Mouse (Mus musculus) kidney, embryonic 14.5 days (tissue): ENCODE results near the gene Arhgef39. TPM values are rescaled to one million over a fixed set of nuclear protein-coding genes. Genes with fewer than 3 reads are reported as not detected.

Source experiments
- ATAC-seq: fragments of 200-750 bp; cut with Nextera tagmentation; 2 replicates; pipeline ENCODE4 v1.8.0; 2017; ENCODE audit warnings: moderate number of reproducible peaks, mild to moderate bottlenecking, moderate TSS enrichment, moderate library complexity; ENCODE audit not compliant: low FRiP score, low TSS enrichment
- H3K27ac ChIP-seq: fragments of 300-500 bp; sonication (generic); 2 replicates; pipeline ENCODE4 v1.5.1; 2014; ENCODE audit warnings: low read depth, mild to moderate bottlenecking, low read length, moderate library complexity, mixed read lengths
- H3K27me3 ChIP-seq: fragments of 300-500 bp; sonication (generic); 2 replicates; pipeline ENCODE4 v1.6.1; 2014; ENCODE audit warnings: mild to moderate bottlenecking, low read length; ENCODE audit not compliant: control insufficient read depth, insufficient read depth
- H3K36me3 ChIP-seq: fragments of 300-500 bp; sonication (generic); 2 replicates; pipeline ENCODE4 v1.6.1; 2014; ENCODE audit warnings: low read length, mixed read lengths; ENCODE audit not compliant: control insufficient read depth, insufficient read depth
- H3K4me1 ChIP-seq: fragments of 300-500 bp; sonication (generic); 2 replicates; pipeline ENCODE4 v1.6.1; 2014; ENCODE audit warnings: low read length, mixed read lengths; ENCODE audit not compliant: control insufficient read depth, insufficient read depth
- H3K4me2 ChIP-seq: fragments of 300-500 bp; sonication (generic); replicated peaks from 2 replicates; pipeline ENCODE4 v1.6.1; 2014; ENCODE audit warnings: low read depth, mild to moderate bottlenecking, low read length
- H3K4me3 ChIP-seq: fragments of 300-500 bp; sonication (generic); 2 replicates; pipeline ENCODE4 v1.5.1; 2014; ENCODE audit warnings: mild to moderate bottlenecking, low read length
- H3K9ac ChIP-seq: fragments of 300-500 bp; sonication (generic); 2 replicates; pipeline ENCODE4 v1.6.1; 2014; ENCODE audit warnings: low read depth, mild to moderate bottlenecking, low read length, moderate library complexity
- H3K9me3 ChIP-seq: fragments of 300-500 bp; sonication (generic); 2 replicates; pipeline ENCODE4 v1.6.1; 2016; ENCODE audit warnings: low read length; ENCODE audit not compliant: control insufficient read depth
- WGBS: fragments of 180-500 bp; shearing (Covaris S2); extraction: QIAGEN DNeasy Blood & Tissue Kit; methylation state at CpG from one replicate; pipeline ENCODE4 v1.1.7; 2014; 5-methylcytosine and 5-hydroxymethylcytosine counted together
- polyA plus RNA-seq: library from polyadenylated mRNA; unstranded; fragments of >200 nt; fragmentation: Nextera tagmentation; extraction: Ambion mirVana; gene quantifications from 2 replicates; pipeline ENCODE4 v1.2.1, GENCODE M21; 2014

Gene Arhgef39
- polyA plus RNA-seq, 1 experiment from 2014 or later, result 38.2 TPM

- no peak overlapping the region for H3K4me2 ChIP-seq
- H3K4me3 ChIP-seq, result no peak overlapping the region
- no peak overlapping the region for H3K9ac ChIP-seq
- H3K36me3 ChIP-seq, result no peaks in the 10 kb centered on the region
- no peaks in the 10 kb centered on the region for H3K9me3 ChIP-seq
- H3K27me3 ChIP-seq, result no peaks in the 10 kb centered on the region
- 72% methylated on average over 6 of the region's 6 CpGs for WGBS
- no peak for ATAC-seq
- H3K27ac ChIP-seq, result no peak overlapping the region
- H3K4me1 ChIP-seq, result peaks cover 2% of the 10 kb centered on the region; the same call in 1 of the 2 replicates
These were observed 4.0 kb upstream of the Arhgef39 start for GRCm38 (mm10) chr4:43503506-43503905.

GRCm38 (mm10) chr4:43503041-43503440, 3.5 kb upstream of the Arhgef39 start:
- ATAC-seq, result no peak
- Histone ChIP-seq H3K9ac (no peak overlapping the region), H3K4me2 (no peak overlapping the region), H3K27ac (no peak overlapping the region), H3K4me1 (peaks cover 6% of the 10 kb centered on the region; the same call in 1 of the 2 replicates), H3K4me3 (no peak overlapping the region), H3K27me3 (no peaks in the 10 kb centered on the region), H3K36me3 (no peaks in the 10 kb centered on the region), H3K9me3 (no peaks in the 10 kb centered on the region)
- 60% methylated on average over 2 of the region's 2 CpGs for WGBS

DNA sequence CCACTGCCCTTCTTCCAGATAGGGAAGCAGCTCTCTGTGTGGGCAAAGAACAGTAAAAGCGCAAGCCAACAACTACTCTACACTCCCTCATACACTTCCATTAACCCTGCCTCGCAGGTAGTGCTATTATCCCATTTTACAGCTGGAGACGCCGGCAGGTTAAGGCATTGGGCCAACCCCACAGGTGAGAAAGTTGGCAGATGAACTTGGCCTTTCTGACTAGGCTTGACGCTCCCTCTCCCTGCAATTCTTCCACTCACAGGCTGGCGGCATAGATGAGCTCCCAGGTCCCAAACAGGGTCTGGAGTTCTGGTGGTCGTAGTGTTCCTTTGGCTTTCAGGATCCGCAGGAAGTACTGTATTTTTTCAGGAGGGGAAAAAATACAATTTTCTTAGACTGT, 512 bp downstream of the Arhgef39 start:
- Histone ChIP-seq H3K9me3 (no peaks in the 10 kb centered on the region), H3K4me2 (peak overlapping the region; percentile 80), H3K4me3 (peak overlapping the region; percentile 65), H3K36me3 (peaks cover 18% of the 10 kb centered on the region; the same call in 1 of the 2 replicates), H3K9ac (peak overlapping the region; percentile 76), H3K27ac (peak overlapping the region; percentile 71), H3K27me3 (no peaks in the 10 kb centered on the region), H3K4me1 (peaks cover 19% of the 10 kb centered on the region)
- peak; percentile 12 for ATAC-seq
- WGBS, result 18% methylated on average over 8 of the region's 8 CpGs

DNA sequence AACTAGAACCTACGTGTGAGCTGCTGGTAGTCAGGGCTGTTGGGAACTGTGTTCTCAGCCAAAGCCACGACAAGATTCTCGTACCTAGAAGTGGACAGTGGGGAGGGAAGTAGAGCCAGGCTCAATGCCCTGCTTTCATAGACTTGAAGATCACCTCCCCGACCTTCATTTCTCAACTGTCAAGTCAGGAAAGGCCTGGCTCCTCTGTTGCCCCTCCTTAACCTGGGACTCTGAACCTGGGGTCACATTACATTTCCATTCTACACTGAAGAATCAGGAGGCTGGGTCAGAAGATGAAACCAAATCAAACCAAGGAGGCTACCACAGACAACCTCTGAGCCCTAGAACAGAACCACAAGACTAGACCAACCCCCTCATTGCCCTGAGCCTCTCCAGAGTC, 1.5 kb downstream of the Arhgef39 start:
- no peak overlapping the region for H3K27ac ChIP-seq
- WGBS, result 56% methylated on average over 4 of the region's 4 CpGs
- H3K9ac ChIP-seq, result peak overlapping the region; percentile 76; the same call in 1 of the 2 replicates

DNA sequence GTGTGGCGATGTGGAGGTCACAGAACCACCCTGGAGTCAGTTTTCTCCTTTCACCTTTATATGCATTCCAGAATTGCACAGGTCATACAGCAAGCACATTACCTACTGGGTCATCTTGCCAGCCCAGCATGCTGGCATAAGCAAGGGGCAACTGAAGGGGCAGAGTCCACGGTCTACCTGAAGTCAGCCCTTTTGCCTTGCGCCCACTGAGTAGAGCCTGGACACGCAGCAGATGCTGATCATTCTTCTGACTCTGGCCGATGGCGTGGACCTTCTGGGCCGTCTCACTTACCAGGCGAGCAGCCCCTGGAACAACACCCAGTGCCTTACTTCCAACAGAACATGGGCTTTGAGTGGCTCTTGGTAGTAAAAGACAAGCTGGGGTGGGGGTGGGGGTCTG, 2.1 kb downstream of the Arhgef39 start:
- H3K27ac ChIP-seq, result no peak overlapping the region
- no peaks in the 10 kb centered on the region for H3K27me3 ChIP-seq
- ATAC-seq, result no peak
- H3K36me3 ChIP-seq, result peaks cover 18% of the 10 kb centered on the region; the same call in 1 of the 2 replicates
- H3K4me3 ChIP-seq, result no peak overlapping the region
- H3K9ac ChIP-seq, result no peak overlapping the region
- no peaks in the 10 kb centered on the region for H3K9me3 ChIP-seq
- no peak overlapping the region; the same call in 1 of the 2 replicates for H3K4me2 ChIP-seq
- peaks cover 19% of the 10 kb centered on the region for H3K4me1 ChIP-seq
- 92% methylated on average over 8 of the region's 8 CpGs for WGBS

More for the DNA sequence above, 1.5 kb downstream of the Arhgef39 start:
- Histone ChIP-seq H3K4me3 (peak overlapping the region; percentile 65; the same call in 1 of the 2 replicates), H3K9me3 (no peaks in the 10 kb centered on the region), H3K4me1 (peaks cover 19% of the 10 kb centered on the region), H3K4me2 (peak overlapping the region; percentile 80), H3K27me3 (no peaks in the 10 kb centered on the region), H3K36me3 (peaks cover 18% of the 10 kb centered on the region; the same call in 1 of the 2 replicates)
- no peak for ATAC-seq

- Histone ChIP-seq H3K4me2 (no peak overlapping the region), H3K4me1 (peaks cover 19% of the 10 kb centered on the region), H3K9me3 (no peaks in the 10 kb centered on the region), H3K36me3 (peaks cover 18% of the 10 kb centered on the region; the same call in 1 of the 2 replicates), H3K27ac (no peak overlapping the region), H3K27me3 (no peaks in the 10 kb centered on the region), H3K9ac (no peak overlapping the region), H3K4me3 (no peak overlapping the region)
- WGBS, result 51% methylated on average over 6 of the region's 6 CpGs
- no peak for ATAC-seq
These were observed 2.9 kb downstream of the Arhgef39 start for GRCm38 (mm10) chr4:43496587-43496986.

- Histone ChIP-seq H3K4me1 (peaks cover 19% of the 10 kb centered on the region), H3K36me3 (peaks cover 18% of the 10 kb centered on the region; the same call in 1 of the 2 replicates), H3K27me3 (no peaks in the 10 kb centered on the region), H3K27ac (peak overlapping the region; percentile 80; the same call in 1 of the 2 replicates), H3K4me2 (peak overlapping the region; percentile 81), H3K9me3 (no peaks in the 10 kb centered on the region), H3K9ac (peak overlapping the region; percentile 81), H3K4me3 (peak overlapping the region; percentile 75)
- ATAC-seq, result no peak
- 3% methylated on average over 9 of the region's 9 CpGs for WGBS
These were observed 5.7 kb downstream of the Arhgef39 start for GRCm38 (mm10) chr4:43493846-43494240.

GRCm38 (mm10) chr4:43493186-43493845, 6.2 kb downstream of the Arhgef39 start:
- ATAC-seq, result peak; percentile 90
- H3K4me2 ChIP-seq, result peak overlapping the region; percentile 81
- peak overlapping the region; percentile 80 for H3K27ac ChIP-seq
- peaks cover 15% of the 10 kb centered on the region for H3K4me1 ChIP-seq
- WGBS, result under 1% methylated on average over 47 of the region's 47 CpGs
- no peaks in the 10 kb centered on the region for H3K9me3 ChIP-seq
- no peaks in the 10 kb centered on the region for H3K27me3 ChIP-seq
- peak overlapping the region; percentile 75 for H3K4me3 ChIP-seq
- H3K36me3 ChIP-seq, result peaks cover 18% of the 10 kb centered on the region; the same call in 1 of the 2 replicates
- peak overlapping the region; percentile 81 for H3K9ac ChIP-seq

DNA sequence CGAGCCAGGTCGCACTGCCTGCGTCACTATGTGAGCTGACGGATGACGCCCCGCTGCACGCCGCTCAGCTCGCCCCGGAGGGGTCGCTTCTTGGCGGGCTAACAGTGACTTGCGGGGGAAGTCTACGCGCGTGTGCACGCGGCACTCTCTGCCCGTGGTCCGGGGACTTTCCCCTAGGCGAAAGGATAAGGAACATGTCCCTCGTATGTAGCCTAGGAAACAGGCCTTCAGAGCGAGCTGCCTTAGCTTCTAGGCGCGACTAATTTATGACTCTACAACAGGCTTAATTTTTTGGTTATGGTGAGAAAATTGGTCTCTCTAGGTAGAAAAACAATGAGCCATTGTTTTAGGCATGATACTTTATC, 6.7 kb downstream of the Arhgef39 start, which contains the start of gene Ccdc107:
TSS of gene Ccdc107 (plus strand) at position 80 of the 365 bp plus-strand sequence.
- Histone ChIP-seq H3K9me3 (no peaks in the 10 kb centered on the region), H3K4me3 (peak within 1 kb of the TSS; percentile 75), H3K4me1 (peaks cover 12% of the 10 kb centered on the region), H3K36me3 (peaks cover 18% of the 10 kb centered on the region; the same call in 1 of the 2 replicates), H3K4me2 (peak within 1 kb of the TSS; percentile 81), H3K27me3 (no peaks in the 10 kb centered on the region), H3K27ac (peak within 1 kb of the TSS; percentile 80), H3K9ac (peak within 1 kb of the TSS; percentile 81)
- ATAC-seq, result peak; percentile 98
- WGBS, result under 1% methylated on average over 25 of the region's 25 CpGs
